Mouse (Mus musculus) bone marrow macrophage, adult 2 months (primary cell): ENCODE results near the gene Gtpbp8. TPM values are rescaled to one million over a fixed set of nuclear protein-coding genes. Genes with fewer than 3 reads are reported as not detected.

Experiments
- H3K27ac ChIP-seq: 2 replicates; pipeline ENCODE4 v1.5.1; 2012; ENCODE audit warnings: low read depth, low read length; ENCODE audit not compliant: insufficient read depth
- H3K4me1 ChIP-seq: 2 replicates; pipeline ENCODE4 v1.6.1; 2012; ENCODE audit warnings: low read length; ENCODE audit not compliant: control insufficient read depth, insufficient read depth
- H3K4me3 ChIP-seq: 2 replicates; pipeline ENCODE4 v1.5.1; 2012; ENCODE audit warnings: mild to moderate bottlenecking, low read length, moderate library complexity; ENCODE audit not compliant: insufficient read depth
- CTCF ChIP-seq: IDR thresholded peaks from 2 replicates; pipeline ENCODE4 v1.5.1; 2012; ENCODE audit warnings: low read depth, mild to moderate bottlenecking, low read length, moderate library complexity
- POLR2A ChIP-seq: IDR thresholded peaks from 2 replicates; pipeline ENCODE4 v1.6.1; 2012; ENCODE audit warnings: mild to moderate bottlenecking, low read depth, low read length, borderline replicate concordance
- polyA plus RNA-seq: library from polyadenylated mRNA; stranded (reverse); fragments of >200 nt; gene quantifications from 2 replicates; pipeline ENCODE4 v1.2.4, GENCODE M21; 2012; ENCODE audit not compliant: missing spikeins, insufficient read depth, insufficient read length

Gene Gtpbp8
- 21.0 and 29.4 TPM in 2 replicates for polyA plus RNA-seq

DNA sequence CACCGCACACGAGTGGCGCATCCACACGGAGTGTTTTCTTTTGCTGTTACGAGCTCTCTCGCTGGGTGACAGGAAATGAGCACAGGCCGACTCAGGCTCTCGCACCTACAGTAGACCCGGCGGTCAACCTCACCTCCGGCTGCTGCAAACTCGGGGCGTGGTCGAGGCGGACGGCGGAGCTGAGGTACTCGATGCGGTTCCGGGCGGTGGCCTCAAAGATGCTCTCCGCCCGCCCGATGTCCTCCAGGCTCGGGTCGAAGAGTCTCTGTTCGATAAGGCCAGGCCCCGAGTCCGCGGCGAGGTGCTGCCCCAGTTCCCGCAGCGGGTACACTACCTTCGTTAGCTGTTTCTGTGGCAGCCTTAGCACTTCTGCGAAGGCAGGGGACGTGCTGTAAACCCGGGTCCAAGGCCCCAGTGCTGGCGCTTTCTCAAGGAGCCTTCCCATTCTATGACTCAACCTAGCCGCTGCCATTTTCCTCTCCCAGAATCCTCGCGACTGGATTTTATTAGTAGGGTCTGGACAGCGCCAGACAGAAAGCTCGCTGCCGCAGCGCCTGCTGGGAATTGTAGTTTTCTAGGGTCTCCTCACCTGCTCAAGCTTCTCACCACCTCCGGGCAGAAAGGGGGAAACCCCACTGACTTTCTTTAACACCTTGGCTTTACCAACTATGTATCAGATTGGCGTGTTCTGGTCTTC lies at the start of gene Gtpbp8:
Gene Gtpbp8 (minus strand): TSS at position 498 of the 697 bp plus-strand sequence.
- TF ChIP-seq POLR2A = no peak
- no peak for TF ChIP-seq CTCF
- H3K4me3 ChIP-seq = peak within 1 kb of the TSS; percentile 93
- peaks cover 10% of the 10 kb centered on the region for H3K4me1 ChIP-seq
- H3K27ac ChIP-seq = peak within 1 kb of the TSS; percentile 90

GRCm38 (mm10) chr16:44794416-44794815 lies 48.3 kb upstream of the Gtpbp8 start:
- TF ChIP-seq POLR2A (no peak), CTCF (no peak)
- H3K27ac ChIP-seq = peak overlapping the region; percentile 73
- no peak overlapping the region for H3K4me3 ChIP-seq

DNA sequence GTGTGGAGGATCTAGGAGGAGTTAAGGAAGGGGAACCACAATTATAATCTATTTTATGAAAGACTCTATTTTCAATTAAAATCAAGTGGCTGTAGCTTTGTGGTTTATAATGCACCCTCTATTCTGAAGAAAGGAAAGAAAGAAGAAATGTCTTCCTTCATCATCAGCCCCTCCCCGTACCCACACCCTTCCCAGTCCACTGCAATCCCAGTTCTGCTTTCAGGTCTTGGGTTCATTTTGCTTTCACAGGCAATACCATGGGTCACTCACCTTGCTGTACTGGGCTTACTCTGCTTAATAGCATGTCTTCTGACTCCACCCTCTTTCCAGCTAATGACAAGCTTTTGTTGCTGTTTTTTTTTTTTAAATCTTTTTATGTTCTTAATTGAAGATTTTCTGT lies 40.8 kb upstream of the Gtpbp8 start:
- TF ChIP-seq CTCF (no peak), POLR2A (no peak)
- Histone ChIP-seq H3K27ac (no peak overlapping the region), H3K4me1 (peaks cover 5% of the 10 kb centered on the region), H3K4me3 (no peak overlapping the region)

More at GRCm38 (mm10) chr16:44794416-44794815, 48.3 kb upstream of the Gtpbp8 start:
- H3K4me1 ChIP-seq = peaks cover 3% of the 10 kb centered on the region

DNA sequence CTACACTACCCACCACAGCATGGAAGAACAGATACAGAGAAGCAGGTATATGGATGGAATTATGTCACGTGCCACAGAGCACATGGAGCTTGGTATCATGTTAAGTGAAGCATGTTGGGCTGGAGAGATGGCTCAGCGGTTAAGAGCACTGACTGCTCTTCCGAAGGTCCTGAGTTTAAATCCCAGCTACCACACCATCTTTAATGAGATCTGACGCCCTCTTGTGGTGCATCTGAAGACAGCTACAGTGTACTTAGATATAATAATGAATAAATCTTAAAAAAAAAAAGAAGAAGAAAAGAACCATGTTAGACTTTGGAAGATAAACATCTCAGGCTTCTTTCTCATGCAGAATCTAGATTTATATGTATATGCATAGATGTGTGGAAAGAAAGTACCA lies 34.6 kb upstream of the Gtpbp8 start:
- Histone ChIP-seq H3K27ac (no peak overlapping the region), H3K4me3 (no peak overlapping the region), H3K4me1 (peaks cover 13% of the 10 kb centered on the region)
- TF ChIP-seq POLR2A (no peak), CTCF (no peak)

DNA sequence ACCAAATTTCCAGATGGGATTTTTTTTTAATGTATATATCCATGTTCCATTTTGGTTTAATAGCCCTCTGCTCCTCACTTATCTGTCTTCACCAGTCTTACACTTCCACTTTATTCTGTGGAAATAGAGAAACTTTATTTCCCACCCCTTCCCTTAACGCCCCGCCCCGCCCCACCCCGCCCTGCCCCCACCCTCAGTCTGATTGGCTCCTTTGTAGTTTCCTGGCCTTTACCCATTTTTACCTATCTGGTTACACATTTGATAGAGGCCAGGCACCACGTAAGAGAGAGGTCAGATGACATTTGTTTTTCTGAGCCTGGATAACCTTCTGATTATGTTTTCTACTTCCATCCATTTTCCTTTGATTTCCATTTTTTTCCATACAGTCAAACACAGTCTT lies 33.3 kb upstream of the Gtpbp8 start:
- Histone ChIP-seq H3K4me1 (peaks cover 13% of the 10 kb centered on the region), H3K4me3 (0 out of 2 replicates have a peak overlapping the region, but pooled peaks have one; percentile 19), H3K27ac (peak overlapping the region; percentile 85)
- no peak for TF ChIP-seq CTCF
- TF ChIP-seq POLR2A = no peak

- TF ChIP-seq CTCF = no peak
- TF ChIP-seq POLR2A = no peak
- Histone ChIP-seq H3K27ac (peak overlapping the region; percentile 85), H3K4me1 (peaks cover 16% of the 10 kb centered on the region), H3K4me3 (peak overlapping the region; percentile 41)
Observed at GRCm38 (mm10) chr16:44778538-44779147, 32.5 kb upstream of the Gtpbp8 start.

DNA sequence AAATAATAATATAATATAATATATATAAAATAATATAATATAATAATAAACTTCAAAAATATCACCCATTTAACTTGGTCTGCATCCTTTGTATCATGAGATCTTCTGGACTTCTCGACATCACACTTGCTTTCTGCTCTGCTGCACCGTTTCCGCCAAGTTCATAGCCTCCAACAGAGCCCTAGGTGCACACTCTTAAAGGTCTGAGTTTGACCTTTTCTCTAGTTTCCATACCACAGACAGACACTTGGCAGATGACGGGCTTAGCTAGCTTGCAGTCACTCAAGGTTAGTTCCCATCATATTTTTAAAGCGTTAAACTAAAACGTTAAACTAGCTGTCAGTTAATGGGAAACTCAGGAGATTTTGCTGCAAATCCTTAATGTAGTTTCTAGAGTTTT lies 28.0 kb upstream of the Gtpbp8 start:
- Histone ChIP-seq H3K27ac (no peak overlapping the region), H3K4me1 (peaks cover 35% of the 10 kb centered on the region), H3K4me3 (no peak overlapping the region)
- no peak for TF ChIP-seq CTCF
- TF ChIP-seq POLR2A = no peak

DNA sequence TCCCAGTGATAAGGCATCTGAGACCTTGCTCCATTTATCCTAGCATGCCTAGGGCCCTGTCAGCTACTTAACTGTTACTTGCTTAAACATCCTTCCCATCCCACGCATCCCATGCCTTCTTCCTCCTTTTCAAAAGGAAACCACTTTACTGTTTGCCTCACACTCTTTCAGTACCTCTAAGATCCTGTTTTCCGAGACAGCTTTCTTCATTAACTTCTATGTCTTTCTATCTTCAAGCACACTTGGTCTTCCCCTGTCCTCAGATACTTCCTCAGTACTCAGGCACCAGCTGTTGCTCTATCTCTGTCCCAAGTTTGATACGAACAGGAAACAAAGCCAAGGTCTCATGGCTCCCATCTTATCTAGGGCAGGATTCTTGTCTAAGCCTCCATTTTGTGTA lies 27.5 kb upstream of the Gtpbp8 start:
- Histone ChIP-seq H3K4me3 (no peak overlapping the region), H3K27ac (0 out of 2 replicates have a peak overlapping the region, but pooled peaks have one; percentile 18), H3K4me1 (peaks cover 38% of the 10 kb centered on the region)
- TF ChIP-seq POLR2A (no peak), CTCF (no peak)

- no peak overlapping the region for H3K4me3 ChIP-seq
Observed at GRCm38 (mm10) chr16:44772577-44772976, 26.4 kb upstream of the Gtpbp8 start.

DNA sequence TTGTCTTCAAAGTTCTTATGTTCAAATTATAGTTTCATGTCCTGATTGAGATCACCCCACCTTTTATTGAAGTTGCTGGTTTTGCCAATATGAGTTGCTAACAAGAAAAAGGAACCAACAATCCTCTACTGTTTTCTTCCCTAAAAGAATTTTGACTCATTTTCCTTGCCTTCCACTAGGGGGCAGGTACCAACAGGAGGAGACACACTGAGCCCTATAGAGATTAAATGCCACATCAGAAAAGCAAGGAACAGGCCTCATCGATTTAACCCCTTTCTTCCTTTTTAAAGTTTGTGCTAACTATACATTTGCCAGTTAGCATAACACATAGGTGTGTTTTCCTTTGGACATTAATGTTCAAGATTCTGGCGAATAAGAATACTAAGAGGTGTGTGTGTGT lies 21.8 kb upstream of the Gtpbp8 start:
- Histone ChIP-seq H3K4me3 (peak overlapping the region; percentile 72), H3K27ac (peak overlapping the region; percentile 71), H3K4me1 (peaks cover 33% of the 10 kb centered on the region)
- TF ChIP-seq POLR2A = no peak
- no peak for TF ChIP-seq CTCF

More at GRCm38 (mm10) chr16:44772577-44772976, 26.4 kb upstream of the Gtpbp8 start:
- H3K27ac ChIP-seq = no peak overlapping the region
- H3K4me1 ChIP-seq = peaks cover 36% of the 10 kb centered on the region
- no peak for TF ChIP-seq CTCF
- TF ChIP-seq POLR2A = no peak
